Mouse (Mus musculus): ENCODE measurements around the gene Med15.
A peak's percentile ranks its signal among the peaks of the same experiment; 100 is the strongest.
"Not testable (repeated sequence)": the region's sequence is repeated elsewhere in the genome, so short reads cannot be mapped to it uniquely, and the experiment has no call there.

Med15 gene

DNA sequence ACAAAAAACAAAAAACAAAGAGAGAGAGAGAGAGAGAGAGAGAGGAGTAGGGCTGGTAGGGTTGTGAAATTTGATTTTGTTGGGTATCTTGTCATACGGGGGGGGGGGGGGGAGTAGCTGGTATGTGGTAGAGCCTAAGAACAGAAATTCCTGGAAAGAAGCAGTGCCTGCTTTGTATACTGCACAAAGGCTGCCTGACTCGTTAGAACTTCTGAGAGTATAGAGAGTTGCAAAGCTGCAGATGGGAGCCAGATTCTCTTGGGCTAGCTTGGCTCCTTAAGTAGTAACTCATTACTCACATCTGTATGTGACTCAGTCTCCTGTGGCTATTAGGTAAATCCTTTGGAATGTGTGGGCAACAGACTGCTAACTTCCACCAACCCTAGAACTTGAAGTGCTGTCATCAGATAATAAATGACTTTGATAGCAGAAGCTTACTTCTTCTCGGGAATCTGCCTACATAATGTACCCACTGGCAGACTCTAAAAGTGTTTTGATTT, at the start of gene Med15:
Gene Med15 (minus strand): TSS at position 51 of the 500 bp plus-strand sequence.
- no peak for DNase-seq (ENCODE audit: low spot score)

DNA sequence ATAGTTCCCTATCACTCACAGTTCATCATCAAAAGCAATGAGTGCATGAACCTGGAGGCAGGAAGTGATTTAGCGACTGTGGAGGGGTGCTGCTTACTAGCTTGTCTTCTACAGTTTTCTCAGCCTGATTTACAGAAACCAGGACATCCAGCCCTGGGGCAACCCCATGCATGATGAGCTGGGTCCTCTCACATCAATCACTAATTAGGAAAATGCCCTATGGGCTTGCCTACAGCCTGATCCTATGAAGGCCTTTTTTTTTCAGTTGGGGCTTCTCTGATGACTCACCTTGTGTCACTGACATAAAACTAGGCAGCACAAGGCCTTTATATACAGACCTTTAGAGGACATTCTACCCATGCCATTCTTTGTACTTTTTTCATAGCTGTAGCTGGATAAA, 47.0 kb upstream of the Med15 start:
- no peak for DNase-seq (ENCODE audit: low spot score)

DNA sequence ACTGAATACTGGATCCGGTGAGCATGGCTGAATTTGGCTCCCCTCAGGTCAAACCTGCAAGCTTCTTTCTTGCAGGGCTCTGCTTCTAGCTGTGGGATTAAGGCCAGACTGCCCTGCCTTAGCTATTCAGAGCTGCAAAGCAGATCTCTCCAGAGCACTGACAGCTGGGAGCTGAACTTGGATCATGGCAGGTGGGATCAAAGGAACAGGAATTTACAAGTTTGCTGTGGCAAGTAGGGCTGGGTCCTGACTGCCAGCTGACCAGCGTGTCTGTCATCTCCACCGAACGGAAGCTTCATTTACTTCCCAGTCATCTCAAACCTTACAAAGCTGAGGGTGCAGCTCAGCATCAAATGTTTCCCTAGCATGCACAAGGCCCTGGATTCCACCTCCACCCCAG, 45.5 kb upstream of the Med15 start:
- no peak for DNase-seq (ENCODE audit: low spot score)

DNA sequence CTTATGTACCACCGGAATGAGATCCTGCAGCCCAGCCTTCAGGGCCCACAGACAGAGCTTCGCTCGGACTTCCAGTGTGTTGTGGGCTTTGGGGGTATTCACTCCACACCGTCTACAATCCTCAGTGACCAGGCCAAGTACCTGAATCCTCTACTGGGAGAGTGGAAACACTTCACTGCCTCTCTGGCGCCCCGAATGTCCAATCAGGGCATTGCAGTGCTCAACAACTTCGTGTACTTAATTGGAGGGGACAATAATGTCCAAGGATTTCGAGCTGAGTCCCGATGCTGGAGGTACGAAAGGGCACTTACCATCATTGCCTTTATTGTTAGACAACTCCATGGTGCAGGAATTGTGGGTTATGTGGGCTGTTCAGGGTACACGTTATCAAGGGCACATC, 44.1 kb upstream of the Med15 start:
- DNase-seq (ENCODE audit: low spot score): no peak

DNA sequence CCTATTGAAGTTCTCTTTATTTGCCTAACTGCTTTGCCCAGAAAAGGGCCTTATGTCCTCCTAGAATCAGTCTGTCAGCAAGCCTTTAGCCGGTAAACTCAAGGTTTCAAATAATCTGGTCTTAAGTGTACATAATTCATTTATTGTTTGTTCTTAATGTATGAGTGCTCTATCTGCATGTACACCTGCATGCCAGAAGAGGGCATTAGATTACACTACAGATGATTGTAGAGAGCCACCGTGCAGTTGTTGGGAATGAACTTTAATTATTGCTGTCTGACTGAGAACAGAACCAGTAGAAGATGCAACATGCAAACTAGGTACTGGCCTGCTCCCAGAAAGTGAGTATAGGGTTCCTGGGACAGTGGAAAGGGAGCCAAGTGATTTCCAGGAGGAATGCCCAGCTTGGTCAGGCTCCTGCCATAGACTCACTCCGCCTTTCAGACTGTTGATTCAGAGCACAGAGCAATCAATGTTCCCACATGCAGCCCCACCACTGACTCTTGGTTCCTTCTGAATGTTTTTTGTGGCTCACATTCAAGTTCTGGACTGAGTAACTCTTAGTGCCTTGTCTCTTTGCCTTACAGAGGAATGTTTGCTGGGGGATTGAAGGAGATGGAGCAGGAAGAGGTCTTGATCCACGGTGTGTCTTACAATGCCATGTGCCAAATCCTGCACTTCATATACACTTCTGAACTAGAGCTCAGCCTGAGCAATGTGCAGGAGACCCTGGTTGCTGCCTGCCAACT, 38.6 kb upstream of the Med15 start:
- DNase-seq (ENCODE audit: low spot score): no peak

DNA sequence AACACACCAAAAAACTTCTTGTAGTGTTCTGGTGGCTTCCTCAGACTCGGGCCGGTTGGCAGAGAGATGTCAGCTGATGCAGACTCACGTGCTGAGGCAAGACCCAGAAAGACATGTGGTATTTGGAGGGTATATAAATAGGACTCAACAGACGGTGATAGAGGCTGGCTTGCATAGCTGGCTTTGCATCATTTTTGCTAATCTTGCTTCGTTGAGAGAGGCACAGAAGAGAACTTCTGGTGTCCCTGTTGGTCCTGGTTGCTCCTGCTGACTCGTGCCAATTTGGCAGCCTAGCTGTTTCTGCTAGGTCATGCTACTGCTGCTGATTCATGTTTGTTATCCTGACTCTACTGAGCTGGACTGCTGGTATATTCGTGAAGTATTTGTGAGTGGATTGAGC, 36.1 kb upstream of the Med15 start:
- no peak for DNase-seq (ENCODE audit: low spot score)

DNA sequence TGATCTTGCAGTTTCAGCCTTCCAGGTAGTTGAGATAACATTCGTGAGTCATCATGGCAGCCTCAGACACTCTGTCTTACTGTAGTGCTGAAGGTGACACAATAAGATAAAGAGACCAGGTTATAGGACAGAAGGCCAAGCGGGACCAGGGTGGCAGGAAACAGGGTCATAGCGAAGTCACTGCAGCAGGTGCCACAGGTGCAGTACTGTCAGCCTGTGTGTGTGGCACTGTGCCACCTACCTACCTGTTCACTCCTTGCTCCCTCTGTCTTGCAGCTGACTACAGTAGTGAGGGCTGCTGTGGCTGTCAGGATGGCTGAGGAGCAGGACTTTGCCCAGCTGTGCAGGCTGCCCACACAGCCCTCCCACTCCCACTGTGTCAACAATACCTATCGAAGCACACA, 31.4 kb upstream of the Med15 start:
- no peak for DNase-seq (ENCODE audit: low spot score)

DNA sequence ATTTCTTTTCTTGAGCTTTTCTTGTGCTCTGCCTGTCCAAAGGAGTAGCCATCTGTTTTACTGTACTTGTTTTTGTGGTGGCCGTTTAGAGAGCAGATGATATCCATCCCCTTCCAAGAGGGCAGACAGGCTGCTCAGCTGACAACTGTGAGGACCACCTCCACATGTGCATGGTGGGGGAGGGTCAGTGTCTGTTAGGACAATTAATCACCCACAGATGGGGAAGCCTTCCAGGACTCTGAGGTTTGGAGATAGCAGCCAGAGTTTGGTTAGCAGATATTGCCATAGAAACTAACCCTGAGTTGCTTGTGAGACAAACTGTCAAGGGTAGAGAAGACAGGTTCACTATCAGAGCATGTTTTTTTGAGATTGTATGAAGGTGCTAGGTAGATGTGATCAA, 28.4 kb upstream of the Med15 start:
- DNase-seq (ENCODE audit: low spot score): no peak

DNA sequence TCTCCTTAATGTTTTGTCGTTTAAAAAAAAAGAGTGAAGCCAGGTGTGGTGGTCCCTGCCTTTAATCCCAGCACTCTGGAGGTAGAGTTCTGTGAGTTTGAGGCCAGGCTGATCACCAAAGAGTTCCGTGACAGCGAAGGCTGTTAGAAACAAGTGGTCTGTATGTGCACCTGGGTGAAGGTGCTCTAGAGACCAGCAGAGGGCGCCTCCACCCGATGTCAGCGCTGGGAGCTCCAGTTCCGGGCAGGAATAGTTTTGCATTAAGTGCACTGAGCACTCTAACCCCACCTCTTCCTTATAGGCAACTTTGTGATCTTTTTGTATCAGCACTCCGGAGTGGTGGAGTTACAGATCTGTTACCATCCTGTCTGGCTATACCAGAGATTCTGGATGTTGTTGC, 28.0 kb upstream of the Med15 start:
- DNase-seq (ENCODE audit: low spot score): peak; percentile 33

DNA sequence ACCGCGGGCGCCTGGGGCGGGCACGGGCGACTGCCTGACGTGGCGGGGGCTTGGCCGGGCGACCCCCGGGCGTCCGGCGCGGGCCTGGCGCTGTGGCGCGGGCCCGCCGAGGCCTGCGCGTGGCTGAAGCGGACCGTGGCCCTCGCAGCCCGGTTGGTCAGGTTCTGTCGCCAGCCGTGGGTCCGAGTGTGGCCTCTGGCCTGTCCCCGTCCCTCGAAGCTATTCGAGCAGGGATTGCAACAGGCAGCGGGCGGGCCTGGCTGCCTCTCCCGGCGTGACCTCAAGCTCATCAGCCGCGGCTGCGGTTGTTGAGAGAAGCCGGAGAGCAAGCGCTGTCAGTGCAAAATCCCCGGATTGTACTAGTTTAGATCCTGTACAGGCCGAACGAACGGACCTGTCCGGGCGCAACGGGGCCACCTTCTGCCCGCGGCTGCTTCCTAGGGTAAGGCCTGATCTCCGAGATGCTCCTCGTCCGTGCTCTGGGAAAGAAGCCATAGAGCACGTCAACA, 27.2 kb upstream of the Med15 start:
- DNase-seq (ENCODE audit: low spot score): peak; percentile 32

DNA sequence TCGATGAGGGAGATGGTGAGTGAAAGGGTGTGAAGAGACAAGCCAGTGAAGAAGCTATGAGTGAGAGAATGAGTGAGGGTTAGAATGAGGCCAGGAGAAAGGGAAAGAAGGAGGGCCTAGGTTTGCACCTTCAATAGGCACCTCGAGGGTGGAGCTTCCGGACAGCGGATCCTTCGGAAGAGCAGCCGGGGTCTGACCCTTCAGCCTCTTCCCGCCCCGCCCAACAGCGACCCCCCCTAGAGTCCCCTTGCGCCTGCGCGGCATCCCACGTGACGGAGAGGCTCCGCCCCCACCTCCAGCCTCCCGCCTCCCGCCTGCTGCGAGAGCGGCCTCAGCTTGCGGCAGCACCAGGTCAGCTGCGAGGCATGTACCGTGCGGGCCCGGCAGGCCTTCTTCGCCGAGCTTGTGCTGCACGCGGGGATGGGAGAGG, 26.7 kb upstream of the Med15 start, which contains the start of gene Klhl22:
Gene Klhl22 (plus strand): TSS at position 275 of the 430 bp plus-strand sequence.
- DNase-seq (ENCODE audit: low spot score): peak; percentile 79

DNA sequence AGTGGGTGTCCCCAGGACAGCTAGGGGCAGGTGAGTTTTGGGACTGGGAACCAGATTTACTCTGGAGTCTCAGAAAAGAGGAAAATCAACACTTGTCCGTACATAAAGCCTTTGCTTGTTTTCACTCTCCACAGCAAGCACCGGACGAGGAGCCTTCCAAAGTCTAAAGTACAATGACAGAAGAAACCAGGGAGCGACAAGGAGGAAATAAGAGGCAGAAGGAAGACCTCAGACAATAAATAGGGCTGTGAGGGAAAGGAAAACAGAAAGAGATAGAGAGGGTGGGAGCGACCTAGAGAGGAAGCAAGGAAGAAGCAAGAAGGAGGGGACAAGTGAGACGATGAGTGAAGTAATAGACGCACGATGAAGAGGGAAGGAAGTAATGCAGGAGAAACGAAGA, 26.2 kb upstream of the Med15 start:
- DNase-seq (ENCODE audit: low spot score): no peak

DNA sequence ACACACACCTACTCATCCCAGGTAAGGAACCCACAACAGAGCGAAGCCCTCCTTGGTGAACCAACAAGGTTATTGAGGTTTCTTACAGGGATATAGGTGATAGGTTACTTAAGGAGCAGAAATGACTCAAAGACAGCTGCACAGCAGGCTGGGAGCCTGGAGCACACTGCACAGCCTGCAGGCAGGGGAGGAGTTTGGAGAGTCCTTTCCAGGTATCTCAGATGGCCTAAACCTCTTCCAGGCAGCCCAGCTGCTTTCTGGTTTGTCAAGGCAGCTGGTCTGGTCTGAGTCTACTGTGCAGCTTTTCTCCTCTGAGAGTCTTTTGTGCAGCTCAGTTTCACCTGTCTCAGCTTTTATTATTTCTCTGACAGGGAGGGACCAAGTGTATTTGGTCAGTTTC, 25.1 kb upstream of the Med15 start:
- no peak for DNase-seq (ENCODE audit: low spot score)

DNA sequence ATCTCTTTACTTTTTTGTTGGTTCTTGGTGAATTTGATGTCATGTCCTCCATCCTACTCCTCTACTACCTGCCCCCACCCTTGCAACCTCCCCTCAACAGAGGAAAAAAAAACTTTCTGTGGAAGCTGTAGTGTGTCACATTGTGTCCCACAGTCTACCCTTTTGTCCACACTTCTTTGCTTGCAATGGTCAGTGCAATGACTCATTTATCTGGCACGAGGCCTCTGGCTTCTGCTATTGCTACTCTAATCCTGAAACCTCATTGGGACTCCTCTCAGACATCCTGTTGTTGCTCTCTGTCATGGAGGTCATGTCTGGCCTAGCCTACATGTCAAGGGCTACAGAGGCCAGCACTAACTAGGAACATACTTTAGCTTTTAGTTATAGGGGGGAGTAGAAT, 21.0 kb upstream of the Med15 start:
- DNase-seq (ENCODE audit: low spot score): no peak

DNA sequence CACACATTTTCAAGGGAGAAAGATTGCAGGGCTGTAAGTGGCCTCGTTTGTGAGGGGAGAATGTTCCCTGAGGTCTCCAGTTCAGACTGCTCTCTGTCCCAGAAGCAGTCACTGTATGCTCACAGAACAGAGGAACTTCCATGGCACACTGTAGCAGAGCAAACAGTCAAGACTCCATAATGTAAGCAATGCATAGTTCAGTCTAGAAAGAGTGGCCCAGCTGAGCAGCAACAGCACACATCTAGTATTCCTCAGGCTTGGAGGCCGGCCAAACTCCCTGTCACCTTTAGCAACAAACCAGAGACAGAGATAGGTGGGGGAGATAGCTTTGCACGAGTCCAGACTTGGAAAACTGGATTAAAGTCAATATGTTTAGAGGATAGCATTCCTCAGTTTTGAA, 20.3 kb upstream of the Med15 start:
- no peak for DNase-seq (ENCODE audit: low spot score)

DNA sequence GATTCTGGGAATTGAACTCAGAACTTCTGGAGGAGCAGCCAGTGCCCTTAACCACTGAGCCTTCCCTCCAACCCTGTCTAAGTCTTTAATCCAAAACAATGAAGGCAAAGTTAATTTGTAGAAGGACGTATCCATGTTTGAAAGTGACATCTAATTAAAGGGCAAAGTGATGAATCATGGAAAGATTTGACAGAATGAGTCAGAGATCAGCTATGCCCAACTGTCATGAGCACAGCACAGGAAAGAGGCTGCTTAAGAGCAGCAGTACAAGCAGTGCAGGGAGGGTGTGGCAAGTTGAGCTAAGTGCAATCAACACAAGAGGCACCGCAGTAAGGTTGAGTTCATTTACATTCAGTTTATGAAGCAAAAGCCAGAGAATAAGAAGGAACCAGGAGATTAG, 12.4 kb upstream of the Med15 start:
- no peak for DNase-seq (ENCODE audit: low spot score)

DNA sequence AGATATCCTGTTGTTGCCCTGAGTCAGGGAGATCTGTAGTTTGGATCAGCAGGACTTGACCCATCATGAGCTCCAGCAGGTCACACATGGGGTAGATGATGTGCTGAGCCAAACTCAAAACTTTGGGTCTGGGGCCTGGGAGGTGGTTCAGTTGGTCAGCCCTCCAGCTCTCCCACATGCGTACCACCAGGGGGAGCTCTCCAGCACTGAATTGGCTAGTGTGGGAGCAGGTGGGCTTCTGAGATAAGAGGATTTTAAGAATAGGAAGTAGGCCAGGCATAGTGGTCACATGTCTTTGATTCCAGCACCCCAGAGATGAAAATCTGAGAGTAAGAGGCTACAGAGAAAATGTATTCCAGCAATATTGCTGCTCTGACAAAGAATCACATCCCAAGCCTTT, 11.8 kb upstream of the Med15 start:
- DNase-seq (ENCODE audit: low spot score): peak; percentile 41

DNA sequence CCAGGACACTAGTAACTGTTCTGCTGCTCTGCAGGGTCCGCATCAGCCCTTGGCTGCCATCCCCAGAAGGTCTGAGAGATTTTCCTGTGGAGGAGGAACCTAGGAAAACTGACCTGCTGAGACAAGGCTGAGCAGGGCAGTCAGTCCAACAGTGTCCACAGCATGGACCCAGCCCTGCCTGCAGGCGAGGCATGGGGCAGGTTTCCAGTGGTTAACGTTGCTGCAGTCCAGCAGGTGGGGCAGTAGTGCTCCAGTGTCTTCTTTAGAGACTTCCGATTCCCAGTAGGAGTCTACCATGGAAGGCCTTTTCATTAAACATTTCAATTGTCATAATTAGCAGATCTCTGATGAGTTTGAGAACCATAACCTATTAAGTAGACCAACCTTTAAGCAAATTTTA, 10.6 kb upstream of the Med15 start:
- no peak for DNase-seq (ENCODE audit: low spot score)

DNA sequence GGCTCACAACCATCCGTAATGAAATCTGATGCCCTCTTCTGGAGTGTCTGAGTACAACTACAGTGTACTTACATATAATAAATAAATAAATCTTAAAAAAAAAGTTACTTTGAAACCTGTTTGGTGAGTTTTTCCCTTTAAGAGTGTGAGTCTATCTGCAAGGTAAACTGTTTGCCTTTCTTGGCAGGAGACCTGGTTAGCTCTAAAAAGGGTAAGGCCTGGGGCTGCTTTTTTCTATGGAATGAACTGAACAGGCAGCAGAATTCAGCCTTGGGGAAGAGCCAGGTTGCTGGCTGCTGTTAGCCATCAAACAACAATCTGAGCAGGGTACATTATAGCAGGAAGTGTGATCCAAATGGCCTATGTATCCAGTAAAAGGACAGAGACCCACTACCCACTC, 10.1 kb upstream of the Med15 start:
- no peak for DNase-seq (ENCODE audit: low spot score)

DNA sequence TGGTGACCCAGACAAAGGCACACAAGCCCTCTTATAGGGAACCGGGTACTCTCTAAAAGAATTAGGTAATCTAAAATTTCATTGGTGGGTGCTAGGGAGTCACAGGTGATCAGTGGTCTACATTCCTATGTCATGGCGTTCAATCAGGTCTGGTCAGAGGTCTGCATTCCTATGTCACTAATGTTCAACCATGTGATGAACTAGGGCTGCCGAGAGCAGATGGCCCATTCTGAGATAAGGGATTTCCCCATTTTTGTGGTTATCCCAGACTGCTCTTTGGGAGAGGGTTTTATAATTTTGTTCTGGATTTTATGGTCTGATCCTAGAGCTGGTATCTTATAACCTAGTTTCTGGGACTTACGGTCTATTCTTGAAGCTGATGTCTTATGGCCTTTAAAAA, 7.4 kb upstream of the Med15 start:
- DNase-seq (ENCODE audit: low spot score): no peak

DNA sequence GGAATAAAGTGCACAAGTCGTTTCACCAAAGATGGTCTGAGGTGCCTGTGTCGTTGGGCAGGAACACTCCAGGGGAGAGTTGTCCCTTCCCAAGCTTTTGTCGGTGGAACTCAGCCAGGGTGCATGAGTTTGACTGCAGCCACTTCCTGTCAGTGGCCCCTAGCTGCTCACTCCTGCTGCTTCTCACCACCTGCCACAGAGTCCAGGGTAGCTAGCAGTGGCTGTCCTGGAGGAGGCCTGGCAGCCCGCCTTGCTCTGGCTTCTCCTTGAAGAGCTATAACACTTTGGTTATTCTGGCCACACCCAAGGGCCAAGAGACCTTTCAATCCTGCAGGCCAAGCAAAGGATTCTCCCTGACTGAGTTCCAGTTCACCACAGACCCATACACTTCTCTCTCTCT, 3.5 kb upstream of the Med15 start:
- no peak for DNase-seq (ENCODE audit: low spot score)

DNA sequence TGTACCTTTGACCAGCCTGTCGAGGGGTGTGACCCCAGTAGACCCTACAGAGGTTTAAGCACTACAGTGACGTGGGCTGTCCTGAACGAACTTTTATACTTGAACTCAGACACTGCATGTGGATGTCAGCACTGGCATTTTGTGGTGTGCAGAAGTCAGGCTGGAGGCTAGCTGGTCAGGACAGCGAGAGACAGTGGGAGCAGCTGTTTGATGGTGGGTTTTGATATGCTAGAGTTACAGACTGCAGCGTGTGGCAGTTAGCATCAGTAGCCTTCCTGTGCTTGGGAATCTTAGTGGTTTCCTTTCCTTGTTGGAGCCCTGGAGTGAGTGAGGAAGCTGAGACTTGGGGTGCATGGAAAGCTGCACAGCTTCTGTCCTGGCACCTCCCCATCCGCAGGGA, 2.2 kb upstream of the Med15 start:
- not testable (repeated sequence) for DNase-seq (ENCODE audit: low spot score)

DNA sequence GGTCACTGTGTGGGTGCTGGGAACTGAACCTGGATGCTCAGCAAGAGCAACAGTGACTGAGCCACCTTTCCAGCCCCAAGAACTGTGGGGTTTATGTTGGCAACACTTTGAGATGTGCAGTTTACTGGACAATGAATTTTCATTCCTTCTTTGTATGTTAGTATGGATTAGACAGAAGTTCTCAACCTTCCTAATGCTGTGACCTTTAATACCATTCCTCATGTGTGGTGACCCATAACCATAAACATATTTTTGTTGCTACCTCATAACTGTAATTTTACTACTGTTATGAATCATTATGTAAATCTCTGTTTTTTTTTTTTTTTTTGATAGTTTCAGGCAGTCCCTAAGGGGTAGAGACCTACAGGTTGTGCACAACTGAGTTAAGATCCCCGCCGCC, 955 bp upstream of the Med15 start:
- DNase-seq (ENCODE audit: low spot score): no peak

DNA sequence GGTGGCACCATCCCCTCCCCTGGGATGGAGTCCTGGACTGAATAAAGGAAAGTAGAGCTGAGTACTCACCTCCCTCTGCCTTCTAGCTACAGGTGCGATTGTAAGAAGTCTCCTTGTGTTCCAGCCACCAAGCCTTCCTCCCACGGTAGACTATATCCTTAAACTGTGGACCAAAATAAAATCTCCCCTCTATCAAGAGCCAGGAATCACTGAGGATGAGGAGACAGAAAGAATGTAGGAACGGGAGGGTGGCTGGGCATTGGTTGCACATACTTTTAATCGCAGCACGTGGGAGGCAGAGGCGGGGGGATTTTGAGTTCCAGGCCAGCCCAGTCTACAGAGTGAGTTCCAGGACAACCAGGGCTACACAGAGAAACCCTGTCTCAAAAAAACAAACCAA, 260 bp downstream of the Med15 start:
- no peak for DNase-seq (ENCODE audit: low spot score)
